Mouse (Mus musculus): ENCODE data around the gene Iqsec3.
A peak's percentile ranks its signal among the peaks of the same experiment; 100 is the strongest.

The Iqsec3 gene

DNA sequence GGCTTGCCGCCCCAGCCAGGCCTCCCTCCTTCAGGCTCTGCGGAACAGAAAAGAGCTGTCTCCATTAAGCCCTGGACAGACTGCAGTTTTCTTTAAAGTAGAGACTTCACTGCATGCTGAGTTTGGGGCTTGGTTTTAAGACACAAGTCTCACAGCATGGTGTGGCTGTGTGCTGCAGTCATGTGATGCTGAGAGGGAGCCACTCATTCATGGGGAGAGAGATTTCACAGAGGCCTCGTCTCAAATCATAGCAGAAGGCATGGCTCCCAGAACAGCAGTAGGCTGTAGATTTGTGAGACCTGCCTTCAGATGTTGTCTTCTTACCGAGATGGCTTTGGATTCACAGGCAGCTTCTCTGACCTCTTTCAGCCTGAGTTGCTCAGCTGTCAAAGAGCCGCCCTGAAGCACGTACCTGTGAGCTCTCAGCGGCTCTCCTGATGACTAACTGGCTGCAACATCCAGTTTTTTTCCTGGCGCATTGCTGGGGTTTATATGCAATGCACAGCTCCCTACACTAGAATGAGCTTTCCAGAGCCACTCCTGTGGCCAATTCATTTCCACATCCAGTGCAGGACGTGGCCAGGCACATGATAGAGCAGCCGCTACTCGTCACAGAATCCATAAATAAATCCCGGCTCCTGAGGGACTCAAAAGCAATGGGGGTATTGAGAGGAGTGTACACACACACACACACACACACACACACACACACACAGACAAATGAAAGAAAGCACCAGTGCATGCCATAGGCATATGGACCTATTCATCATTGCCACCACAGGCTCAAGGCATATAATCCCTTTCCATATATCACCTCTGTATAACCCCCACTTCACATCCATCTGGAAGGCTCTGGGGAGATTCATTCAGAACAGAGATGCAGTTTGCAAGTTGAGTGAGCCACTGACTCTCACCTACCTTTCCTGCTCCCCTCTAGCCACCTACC lies 18.7 kb downstream of the Iqsec3 start:
- no peak for DNase-seq

DNA sequence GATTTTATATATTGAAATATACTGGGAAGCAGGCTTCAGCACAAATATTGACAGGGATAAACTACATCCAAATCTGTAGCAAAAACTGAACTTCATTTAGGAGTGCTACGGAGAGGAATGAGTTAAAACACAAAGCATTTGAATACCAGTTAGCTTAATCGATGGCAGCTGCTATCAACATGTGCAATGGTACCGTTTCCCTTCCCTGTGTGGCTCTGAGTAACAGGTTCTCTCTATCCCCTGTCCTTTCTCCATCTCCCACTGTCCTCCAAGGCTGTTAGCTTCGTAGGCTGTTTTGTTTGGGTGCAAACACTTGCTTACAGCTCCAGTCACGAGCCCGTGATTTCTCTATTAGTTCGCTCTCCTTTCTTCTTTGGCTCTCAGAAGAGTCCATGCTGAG lies 19.7 kb downstream of the Iqsec3 start:
- DNase-seq, result no peak

DNA sequence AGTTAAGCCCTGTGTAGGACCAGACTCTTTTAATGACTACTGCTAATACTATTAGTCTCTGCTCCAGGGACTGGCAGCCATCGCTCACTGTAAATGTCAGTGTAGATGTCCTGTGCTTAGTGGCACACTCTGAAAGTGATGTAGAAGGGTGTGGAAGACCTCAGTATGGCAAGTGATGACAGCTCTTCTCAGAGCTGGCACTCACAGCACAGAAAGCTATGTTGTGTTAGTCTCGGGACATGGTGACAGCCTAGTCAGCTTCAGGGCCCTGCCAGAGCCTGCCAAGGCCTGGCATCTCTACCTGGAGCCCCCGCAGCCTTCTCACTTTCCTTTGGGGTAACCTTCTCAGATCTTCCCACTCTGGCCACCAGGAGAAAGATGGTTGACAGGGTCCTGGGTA lies 21.8 kb downstream of the Iqsec3 start:
- no peak for DNase-seq

DNA sequence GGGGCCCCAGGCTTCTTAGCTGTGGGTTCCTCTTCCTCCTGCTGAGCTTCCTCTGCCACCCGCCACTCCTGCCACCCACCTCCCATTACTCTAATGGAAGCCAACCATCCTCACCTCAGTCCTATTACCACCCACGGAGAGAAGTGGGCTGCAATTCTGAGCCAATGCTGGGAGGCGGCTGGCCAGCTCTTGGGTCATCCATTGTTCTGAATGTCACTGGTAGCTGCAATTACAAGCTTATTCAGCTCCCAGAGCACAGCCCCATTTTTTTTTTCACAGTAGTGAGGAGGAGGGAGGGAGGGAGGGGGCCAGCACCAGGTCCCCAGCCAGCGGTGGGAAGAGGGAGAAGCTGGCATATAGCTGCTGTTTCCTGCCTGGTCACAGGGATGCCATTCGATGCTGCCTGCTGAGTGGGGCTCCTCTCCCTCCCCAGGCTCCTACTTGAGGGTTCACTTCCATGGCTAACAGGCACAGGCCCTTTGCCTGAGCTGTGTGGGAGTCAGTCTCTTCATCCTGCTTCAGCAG lies 32.7 kb downstream of the Iqsec3 start:
- no peak for DNase-seq

DNA sequence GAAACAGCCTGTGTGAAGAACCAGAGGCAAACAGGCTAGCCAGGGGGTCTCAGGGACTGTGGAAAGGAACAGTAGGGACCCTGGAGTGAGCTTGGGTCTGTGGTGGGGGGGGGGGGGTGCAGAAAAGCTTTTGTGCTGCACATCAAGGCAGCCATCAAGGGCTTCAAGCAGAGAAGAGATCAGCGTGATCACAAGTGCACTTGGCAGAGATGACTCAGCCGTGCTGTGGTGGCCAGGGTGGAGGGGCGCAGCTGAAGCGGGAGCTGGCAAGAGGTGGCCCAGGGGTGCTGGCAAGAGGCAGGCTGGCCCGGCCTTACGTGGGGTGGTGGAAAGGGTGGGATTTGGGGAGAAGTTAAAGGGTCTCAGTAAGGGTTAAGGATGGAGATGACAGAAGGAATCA lies 48.6 kb downstream of the Iqsec3 start:
- no peak for DNase-seq

DNA sequence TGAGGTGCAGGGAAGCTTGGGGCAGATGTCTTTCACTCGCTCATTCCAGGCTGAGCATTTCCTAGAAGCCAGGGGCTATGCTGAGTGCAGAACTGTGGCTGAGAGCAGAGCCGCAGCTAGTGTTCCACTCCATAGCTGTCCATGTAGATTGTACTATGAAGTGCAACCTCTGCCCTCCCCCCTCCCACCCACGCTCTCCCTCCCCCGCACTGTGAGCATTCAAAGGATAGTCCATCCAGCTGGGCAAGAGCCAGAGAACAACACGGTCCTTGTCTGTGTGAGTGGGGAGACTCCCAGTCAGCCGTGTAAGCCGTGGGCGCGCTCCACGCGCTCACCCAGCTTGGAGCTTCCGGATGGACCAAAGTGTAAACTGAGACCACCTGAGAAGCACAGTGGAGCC lies 49.1 kb downstream of the Iqsec3 start:
- DNase-seq, result peak; percentile 6 to 14

DNA sequence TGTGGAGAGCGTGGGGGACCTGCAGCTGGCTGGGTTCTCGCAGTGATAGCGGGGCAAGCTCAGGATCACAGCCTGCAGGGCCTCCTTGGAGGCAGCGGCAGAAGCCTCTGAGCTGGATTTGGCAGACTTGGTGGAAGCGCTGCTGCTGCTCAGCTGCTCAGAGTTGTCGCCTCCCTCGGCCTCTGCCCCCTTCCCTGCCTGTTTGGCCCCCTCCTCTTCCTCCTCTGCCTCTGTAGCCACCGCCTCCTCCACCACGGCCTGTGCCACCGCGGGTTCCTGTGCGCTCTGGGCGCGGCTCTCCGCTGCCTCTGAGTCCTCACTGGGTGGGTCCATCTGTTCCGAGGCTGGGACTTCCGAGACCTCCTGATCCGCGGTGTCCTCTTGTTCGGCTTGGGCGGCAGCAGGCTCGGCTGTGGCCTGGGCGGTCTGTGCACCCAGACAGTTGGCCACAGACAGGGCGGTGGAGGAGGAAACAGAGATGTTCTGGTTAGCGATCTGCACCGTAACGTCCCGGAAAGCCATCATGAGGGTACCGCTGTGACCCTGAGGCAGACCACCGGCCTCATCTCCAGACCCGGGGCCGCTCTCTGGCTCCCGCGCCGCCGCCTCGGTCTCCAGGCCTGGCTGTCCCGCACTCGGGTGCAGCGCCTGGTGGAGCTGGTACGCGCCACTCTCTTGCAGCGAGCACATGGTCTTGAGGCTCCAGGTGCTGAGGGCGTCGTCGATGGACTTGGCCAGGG lies 60.8 kb downstream of the Iqsec3 start:
- DNase-seq, result peak; percentile 4 to 11

DNA sequence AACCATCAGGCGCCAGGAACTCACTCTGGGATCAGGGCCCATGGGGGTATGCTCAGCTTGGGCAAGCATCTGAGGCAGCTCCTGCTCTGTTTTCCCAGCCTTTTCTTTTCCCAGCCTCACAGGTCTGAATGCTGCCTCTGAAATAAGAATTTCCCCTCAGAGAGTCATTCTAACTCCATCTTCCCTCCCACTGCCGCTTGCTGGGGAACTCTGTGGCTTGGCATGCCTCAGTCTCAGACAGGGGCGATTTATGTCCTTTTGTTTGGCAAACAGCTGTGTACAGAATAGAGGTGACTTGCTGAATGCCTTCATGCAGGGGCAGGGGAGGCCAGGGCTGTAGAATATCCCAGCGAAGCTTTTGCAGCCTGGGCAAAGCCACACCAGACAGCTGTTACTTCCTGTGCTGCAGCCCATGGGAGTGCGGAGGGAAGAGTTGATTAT lies 65.9 kb downstream of the Iqsec3 start:
- no peak for DNase-seq

DNA sequence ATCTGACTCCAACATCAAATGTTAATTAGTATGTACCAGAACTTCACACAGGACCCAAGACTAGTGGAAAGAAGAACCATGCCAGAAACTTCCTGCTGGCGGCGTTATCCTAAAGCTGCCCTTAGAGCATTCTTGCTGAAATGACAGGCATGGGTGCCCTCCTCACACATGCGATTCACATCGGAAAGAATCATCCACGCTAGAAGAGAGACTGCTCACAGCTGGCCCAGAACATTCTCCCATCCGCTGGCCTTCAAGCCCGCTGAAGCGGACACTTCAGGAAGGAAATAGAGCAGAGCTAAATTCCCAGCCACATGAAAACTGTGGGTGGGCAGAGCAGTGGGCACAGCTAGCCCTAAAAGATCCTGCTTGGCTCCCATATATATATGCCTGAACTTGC lies 68.2 kb downstream of the Iqsec3 start:
- DNase-seq, result no peak

DNA sequence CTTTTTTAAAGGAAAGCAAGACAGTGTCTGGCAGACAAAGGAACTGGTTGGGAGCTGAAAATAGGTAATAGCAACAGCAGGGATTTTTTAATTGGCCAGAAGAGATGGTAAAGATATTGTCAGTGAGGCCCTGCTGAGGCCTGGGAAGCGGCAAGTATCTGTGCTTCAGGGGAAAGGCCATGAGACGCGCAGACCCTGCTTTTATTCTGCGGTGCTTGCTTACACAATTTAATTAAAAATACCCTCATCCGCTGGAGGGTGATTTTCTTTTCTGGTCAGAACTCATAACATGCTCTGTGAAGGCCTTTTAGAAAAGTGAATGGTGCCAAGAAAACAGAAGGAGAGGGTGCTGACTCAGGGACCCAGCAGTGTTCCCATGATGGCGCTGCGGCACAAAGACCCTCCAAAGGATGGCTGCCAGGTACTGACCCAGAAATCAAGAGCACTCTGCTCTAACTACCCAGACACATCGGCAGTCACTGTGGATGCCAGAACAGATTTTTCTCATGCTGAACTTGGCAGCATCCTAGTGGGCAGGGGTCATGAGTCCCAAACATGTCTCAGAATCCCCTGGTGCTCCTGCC lies 70.7 kb downstream of the Iqsec3 start:
- no peak for DNase-seq

DNA sequence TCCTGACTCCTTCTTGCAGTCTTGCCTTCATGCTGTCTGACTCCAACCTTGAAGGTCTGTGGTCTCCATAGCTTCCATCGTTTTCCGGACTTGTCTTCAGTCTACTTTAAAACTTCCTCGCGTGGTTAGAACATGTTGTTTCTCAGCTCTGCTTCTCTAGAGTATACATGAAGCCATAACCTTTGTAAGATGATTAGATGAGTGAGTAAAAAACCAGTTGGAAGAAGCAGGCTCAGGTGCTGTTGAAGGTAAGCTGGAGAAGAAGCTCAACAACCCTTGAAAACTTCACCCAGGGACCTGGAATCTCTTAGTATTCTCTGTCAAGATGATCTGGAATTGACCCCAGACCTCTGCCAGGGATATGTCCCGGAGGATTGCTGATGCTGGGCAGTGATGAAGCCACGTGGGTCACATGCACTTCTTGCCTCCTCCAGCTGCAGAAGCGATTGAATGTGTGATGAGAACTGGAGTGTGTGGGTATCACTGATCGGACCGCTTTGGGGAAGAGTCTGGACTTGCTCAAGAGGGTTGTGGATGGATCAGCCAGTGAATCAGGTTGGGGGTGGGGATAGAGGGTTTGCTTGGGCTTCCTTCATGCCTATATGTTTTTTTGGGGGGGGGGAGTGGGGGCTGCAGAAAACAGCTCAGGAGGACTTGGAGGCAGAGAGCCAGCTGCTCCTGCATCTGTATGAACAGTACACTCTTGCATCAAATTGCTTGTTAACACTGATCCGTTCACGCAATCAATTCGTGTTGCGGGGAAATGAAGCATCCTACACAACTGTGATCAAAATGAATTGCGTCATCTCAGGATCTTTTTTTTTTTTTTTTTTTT lies 71.4 kb downstream of the Iqsec3 start:
- no peak for DNase-seq

DNA sequence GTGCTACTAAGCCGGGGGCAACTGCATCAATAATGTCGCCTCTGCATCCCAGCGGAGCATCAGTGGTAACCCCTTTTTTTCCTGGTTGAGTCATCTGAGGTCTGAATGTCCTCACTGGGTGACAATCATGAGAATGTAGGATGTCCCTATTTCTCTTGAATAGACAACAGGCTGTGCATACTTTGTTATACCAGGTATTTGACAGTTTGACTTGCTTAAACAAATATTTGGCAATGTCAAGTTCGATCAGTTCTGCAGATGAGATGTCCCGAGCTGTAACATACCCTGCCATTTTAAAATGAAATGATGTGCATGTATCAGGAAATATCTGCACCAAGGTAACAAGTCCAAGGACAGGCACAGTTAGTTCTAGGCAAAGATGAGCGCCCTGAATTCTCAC lies 72.3 kb downstream of the Iqsec3 start:
- DNase-seq, result no peak

DNA sequence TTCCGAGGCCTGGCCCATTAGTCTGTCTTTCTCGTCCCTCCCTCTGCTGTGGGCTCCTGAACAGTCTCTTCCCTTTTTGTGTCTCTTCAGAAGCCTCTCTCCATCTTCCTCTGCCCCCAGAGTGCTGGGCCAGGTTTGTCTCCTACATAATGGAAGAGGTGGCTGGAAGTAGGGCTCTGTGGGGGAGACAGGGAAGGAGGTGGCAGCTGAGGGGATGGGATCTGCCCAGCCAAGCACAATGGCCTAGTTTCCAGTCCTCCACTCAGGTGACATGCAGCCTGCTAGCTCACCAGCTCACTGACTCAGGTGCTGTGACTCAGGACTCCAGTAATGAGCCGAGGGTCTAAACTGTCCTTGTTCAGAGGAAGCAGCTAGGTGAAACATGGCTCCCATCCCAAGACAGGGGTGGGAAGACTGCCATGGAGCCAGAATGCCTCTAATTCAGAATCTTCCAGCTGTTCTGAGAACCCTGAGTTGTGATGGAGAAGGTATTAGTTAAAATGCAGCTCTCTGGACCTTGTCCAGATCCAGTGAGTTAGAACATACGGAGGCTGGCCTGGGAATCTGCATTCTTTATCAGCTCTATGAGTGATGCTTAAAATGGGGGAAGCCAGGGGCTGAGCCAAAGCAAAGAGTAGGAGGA lies 80.7 kb downstream of the Iqsec3 start:
- DNase-seq, result no peak

DNA sequence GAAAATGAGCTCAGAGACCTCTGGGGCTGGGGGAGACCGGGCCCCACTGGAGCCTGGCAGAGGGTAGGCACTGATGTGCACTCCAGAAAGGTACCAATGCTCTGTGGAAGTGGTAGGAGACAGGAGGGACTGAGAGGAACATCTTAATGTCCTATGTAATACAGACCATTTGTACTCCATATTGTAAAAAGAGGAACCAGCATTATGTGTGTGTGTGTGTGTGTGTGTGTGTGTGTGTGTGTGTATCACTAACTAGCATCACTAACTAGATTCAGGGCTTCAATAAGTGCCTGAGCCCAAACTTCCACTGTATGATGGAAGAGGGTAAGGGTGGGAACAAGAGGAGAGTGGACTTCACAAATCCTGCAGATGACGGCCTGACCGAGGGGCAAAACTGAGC lies 88.1 kb downstream of the Iqsec3 start:
- DNase-seq, result no peak

DNA sequence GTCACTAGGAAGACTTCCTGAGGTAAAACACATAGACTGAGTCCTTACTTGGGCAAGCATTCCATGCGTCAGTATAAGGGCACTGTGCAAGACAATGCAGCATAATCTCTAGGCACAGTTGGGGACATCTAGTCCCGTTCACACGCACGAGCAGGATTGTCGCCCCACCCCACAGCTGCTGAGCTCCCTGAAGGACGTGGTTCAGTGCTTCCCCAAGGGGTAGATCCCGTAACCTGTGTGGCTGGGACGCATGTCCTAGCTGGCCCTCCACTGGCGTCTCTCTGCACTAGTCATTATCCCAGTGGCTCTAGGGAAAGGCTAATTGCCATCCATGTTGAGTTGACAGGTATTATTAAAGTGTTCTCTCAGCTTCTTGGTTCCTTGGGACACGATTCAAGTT lies 91.4 kb downstream of the Iqsec3 start:
- DNase-seq, result no peak

DNA sequence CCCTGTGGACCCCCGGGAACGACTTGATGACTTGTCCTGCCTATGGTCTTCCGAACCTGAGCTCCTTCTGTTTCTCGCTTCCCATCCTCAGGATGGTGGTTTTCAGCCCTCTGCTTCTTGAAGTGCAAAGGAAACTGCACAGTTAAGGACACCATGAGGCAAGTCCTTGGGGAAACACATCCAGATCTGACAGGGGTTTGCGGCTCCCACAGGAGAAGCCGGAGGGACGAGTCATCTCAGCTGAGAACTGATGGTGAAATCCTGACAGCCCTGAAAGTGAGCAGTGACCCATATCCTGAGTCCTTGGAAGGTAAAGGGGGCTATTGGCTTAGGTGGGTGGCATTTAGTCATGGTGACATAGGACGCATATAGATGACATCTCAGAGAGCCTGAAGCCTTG lies 92.9 kb downstream of the Iqsec3 start:
- DNase-seq, result no peak

DNA sequence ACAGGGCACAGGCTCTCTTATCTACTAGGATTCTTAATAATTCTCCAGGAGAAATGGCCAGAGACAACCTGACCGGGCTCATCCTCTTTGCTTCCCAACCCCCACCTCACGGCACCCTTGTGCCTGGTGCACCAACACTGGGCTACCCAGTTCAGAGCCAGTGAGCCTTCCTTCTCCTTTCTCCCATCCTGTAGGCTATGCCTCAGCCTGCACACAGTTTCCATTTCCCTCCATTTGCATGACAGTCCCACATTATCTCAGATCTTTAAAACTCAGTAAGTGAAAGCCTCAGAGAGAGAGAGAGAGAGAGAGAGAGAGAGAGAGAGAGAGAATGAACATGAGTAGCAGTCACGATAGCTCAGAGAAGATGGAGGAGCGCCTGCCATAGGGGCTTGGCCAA lies 95.2 kb downstream of the Iqsec3 start:
- no peak for DNase-seq

DNA sequence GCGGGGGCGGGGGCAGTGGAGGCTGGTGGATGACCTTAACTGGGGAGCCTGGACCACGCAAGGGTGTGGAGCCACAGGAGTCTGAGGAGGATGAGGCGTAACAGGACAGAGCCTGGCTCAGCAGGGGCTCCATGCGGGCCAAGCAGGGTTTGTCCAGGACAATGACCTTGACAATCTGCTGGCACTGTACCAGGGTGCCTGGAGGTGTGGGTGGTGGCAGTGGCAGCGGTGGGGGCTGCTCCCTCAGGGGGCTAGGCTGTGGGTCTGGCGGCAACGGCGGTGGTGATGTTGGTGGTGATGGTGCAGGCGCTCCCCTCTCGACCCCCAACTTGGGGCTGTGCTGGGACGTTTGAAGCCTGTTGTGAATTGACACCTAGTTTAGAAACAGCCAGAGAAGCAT lies 97.3 kb downstream of the Iqsec3 start:
- no peak for DNase-seq

DNA sequence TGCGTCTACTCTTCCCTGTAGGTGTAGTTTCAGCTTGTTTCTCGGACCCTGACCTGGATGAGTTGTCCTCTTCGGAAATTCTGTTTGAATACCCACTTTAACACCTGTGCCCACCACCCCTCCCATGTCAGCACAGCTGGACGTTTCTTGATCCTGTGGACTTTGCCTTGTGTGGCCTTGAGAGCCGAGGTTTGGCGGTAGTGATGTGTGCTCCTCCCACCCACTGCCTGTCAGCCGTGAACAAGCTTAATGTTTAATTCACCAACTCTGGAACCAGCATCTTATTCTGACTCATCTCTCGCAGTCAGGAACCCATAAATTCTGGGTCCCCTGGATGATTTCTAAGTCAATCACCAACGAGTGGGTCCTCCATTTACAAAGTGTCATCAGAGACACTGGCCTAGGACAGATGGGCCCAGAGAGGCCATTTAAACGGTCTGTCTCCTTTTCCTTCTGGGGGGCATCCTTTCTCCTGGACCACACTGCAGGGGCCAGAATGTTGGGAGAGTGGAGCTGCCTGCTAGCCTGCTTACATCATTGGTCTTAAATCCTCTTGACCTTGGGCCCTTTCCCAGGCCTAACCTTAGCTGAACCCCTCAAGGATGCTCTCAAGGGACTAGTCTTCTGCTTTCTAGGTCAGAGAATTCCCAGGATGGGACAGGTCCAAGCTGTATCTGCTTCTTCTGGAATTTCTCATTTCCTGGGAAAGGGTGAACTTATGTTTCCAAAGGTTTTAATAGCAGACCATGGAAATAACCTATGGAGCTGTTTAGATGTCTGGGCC lies 102.1 kb downstream of the Iqsec3 start:
- DNase-seq, result peak; percentile 37 to 61

DNA sequence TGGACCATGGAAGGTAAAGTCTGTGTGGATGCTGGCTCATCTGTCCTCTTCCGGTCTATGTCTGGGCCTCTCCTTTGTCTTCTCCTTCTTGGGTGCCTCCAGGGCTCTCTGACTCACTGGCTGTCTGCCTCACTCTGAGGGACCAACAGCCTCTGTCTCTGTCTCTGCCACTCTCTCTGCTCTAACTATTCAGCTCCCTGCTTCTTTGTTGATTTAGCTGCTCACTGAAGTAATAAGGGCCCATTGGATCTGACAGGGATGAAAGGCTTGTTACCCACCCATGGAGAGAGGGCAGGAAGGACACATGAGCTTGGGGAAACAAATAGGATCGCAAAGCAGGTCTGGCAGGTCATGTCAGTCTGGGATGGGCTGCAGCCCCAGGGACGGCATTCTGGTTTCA lies 106.4 kb downstream of the Iqsec3 start:
- no peak for DNase-seq

DNA sequence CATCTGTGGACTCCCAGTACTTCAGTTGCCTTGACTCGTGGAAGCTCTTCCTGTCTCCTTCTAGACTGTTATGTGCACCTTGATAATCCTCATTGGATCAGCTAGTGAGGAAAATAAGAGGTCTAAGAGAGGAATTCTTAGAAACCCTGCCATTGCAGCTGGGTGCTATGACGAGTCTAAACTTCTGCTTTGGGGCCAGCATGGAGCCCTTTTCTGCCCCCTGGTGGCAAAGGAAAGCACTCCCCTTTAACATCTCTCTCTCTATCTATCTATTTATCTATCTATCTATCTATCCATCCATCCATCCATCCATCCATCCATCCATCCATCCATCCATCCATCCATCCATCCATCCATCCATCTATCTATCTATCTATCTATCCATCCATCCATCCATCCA lies 106.9 kb downstream of the Iqsec3 start:
- DNase-seq, result peak; percentile 57 to 58
